Mouse (Mus musculus) urinary bladder, postnatal 0 days (tissue): ENCODE data around the gene 2610042L04Rik. TPM values are rescaled to one million over a fixed set of nuclear protein-coding genes. Genes with fewer than 3 reads are reported as not detected.

Experiments
- polyA plus RNA-seq: library from polyadenylated mRNA; unstranded; fragments of >200 nt; fragmentation: Nextera tagmentation; extraction: Ambion mirVana; gene quantifications from 2 replicates; pipeline ENCODE4 v1.2.1, GENCODE M21; 2015

Gene 2610042L04Rik
- not detected in 2 replicates for polyA plus RNA-seq

DNA sequence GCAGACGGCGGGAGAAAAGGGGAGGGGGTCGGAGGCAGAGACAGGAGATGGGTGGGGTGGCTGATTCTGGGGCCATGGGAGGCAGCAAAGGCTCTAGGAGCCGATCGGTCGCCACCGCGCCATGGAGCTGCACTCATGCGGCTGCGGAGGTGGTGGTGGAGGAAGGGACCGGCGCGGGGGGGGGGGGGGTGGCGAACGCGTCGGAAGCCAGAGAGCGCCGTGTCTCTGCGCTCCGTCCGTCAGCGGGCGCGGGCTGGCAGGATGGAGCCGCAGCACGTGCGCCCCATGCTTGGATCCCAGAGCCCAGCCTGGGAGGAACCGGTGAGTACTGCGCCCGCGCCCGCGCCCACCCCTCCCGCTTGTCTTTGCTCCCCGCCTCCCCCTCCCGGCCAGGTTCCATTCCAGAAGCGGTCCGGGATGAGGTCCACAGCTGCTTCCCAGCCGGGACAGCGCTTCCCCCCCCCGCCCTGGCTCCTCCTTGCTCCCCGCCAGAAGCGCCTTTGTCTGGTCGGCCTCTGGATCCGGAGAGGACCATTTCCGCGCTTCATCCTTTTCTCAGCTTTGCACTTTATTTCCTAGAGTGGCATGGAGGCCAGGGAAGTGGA lies at the start of gene 2610042L04Rik:
2610042L04Rik (plus strand) TSS at position 288 of the 605 bp plus-strand sequence.

DNA sequence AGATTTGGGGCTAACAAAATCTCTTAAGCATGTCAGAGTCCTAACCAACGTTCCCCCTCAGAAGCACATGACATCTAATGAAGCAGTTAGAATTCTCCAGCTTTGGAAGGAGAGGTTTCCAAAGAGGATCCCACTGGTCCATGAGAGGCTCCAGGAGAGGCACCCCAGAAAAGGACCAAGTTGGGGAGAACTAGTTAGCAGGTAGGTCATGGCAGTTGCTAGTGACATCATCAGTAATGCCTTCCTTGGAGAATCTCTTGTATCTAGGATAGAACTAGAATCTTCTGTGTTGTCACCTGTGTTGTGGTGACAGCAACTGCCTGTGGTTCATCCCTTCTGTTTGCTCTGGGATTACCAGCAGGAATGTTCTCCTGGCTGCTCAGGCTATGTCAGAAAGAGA lies 17.6 kb upstream of the 2610042L04Rik start, which contains the start of gene Gm3149:
Gm3149 (plus strand) TSS at position 301 of the 400 bp plus-strand sequence.

DNA sequence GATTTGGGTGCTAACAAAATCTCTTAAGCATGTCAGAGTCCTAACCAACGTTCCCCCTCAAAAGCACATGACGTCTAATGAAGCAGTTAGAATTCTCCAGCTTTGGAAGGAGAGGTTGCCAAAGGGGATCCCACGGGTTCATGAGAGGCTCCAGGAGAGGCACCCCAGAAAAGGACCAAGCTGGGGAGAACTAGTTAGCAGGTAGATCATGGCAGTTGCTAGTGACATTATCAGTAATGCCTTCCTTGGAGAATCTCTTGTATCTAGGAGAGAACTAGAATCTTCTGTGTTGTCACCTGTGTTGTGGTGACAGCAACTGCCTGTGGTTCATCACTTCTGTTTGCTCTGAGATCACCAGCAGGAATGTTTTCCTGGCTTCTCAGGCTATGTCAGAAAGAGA lies 62.7 kb downstream of the 2610042L04Rik start, which contains the start of gene Gm3159:
Gm3159 (plus strand) TSS at position 301 of the 400 bp plus-strand sequence.

Other genes starting within 250 kb of the 2610042L04Rik start
- 1.3 and 2.2 TPM in 2 replicates for gene Gm8108, start 224.2 kb upstream of the 2610042L04Rik start, polyA plus RNA-seq
- not detected in 2 replicates for gene Gm3127, start 169.7 kb upstream of the 2610042L04Rik start, polyA plus RNA-seq
- gene Gm2974, start 152.2 kb upstream of the 2610042L04Rik start, polyA plus RNA-seq, result not detected in 2 replicates
- gene Gm3138, start 85.1 kb upstream of the 2610042L04Rik start, polyA plus RNA-seq, result not detected in 2 replicates
- gene Gm3149, start 17.5 kb upstream of the 2610042L04Rik start, polyA plus RNA-seq, result not detected in 2 replicates
- not detected in 2 replicates for gene Gm3159, start 62.8 kb downstream of the 2610042L04Rik start, polyA plus RNA-seq
- 0.68 and 0.83 TPM in 2 replicates for gene Gm3164, start 80.7 kb downstream of the 2610042L04Rik start, polyA plus RNA-seq
- not detected in 2 replicates for gene Gm3173, start 96.2 kb downstream of the 2610042L04Rik start, polyA plus RNA-seq
- gene Gm3182, start 147.0 kb downstream of the 2610042L04Rik start, polyA plus RNA-seq, result not detected in 2 replicates
- gene Gm3047, start 220.6 kb downstream of the 2610042L04Rik start, polyA plus RNA-seq, result not detected in 2 replicates